Mouse (Mus musculus) embryonic facial prominence, embryonic 10.5 days (tissue): ENCODE results near the gene Olfr364-ps1. TPM values are rescaled to one million over a fixed set of nuclear protein-coding genes. Genes with fewer than 3 reads are reported as not detected.

Source experiments
- DNase-seq: peaks from one replicate; pipeline ENCODE4 v3.0.0-alpha.2; 2017; ENCODE audit warnings: low spot score
- H3K27ac ChIP-seq: fragments of 300-500 bp; sonication (generic); replicated peaks from 2 replicates; pipeline ENCODE4 v1.5.1; 2016; ENCODE audit warnings: mild to moderate bottlenecking
- H3K27me3 ChIP-seq: fragments of 300-500 bp; sonication (generic); replicated peaks from 2 replicates; pipeline ENCODE4 v1.6.1; 2016; ENCODE audit warnings: low read depth, mild to moderate bottlenecking; ENCODE audit not compliant: poor library complexity, severe bottlenecking
- H3K36me3 ChIP-seq: fragments of 300-500 bp; sonication (generic); replicated peaks from 2 replicates; pipeline ENCODE4 v1.6.1; 2016; ENCODE audit warnings: mild to moderate bottlenecking, moderate library complexity
- H3K4me1 ChIP-seq: fragments of 300-500 bp; sonication (generic); 2 replicates; pipeline ENCODE4 v1.6.1; 2016
- H3K4me3 ChIP-seq: fragments of 300-500 bp; sonication (generic); 2 replicates; pipeline ENCODE4 v1.5.1; 2016; ENCODE audit warnings: mild to moderate bottlenecking, moderate library complexity
- H3K9me3 ChIP-seq: fragments of 300-500 bp; sonication (generic); 2 replicates; pipeline ENCODE4 v1.6.1; 2016; ENCODE audit warnings: mild to moderate bottlenecking
- WGBS: fragments of 180-500 bp; shearing (Covaris S2); methylation state at CpG from one replicate; pipeline ENCODE4 v1.1.7; 2016; 5-methylcytosine and 5-hydroxymethylcytosine counted together
- polyA plus RNA-seq: library from polyadenylated mRNA; unstranded; fragments of >200 nt; fragmentation: Nextera tagmentation; extraction: Ambion mirVana; gene quantifications from 2 replicates; pipeline ENCODE4 v1.2.1, GENCODE M21; 2016

Gene Olfr364-ps1
- polyA plus RNA-seq = not detected in 2 replicates

DNA sequence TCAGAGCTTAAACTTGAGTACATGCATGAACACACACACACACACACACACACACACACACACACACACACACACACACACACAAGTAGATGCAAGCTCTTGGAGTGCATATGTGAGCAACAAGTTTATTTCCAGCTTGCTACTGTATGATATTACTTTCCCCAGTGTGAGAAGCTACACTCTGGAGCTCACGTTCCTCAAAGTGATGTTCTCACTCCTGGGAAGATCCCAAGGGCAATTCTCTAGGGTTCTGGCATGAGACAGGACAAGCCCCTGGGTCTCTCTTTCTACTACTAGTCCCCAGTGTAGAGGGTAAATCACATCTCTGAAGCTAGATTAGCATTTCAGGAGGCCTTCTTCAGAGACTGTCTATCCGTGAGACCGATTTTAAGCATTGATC is at the start of gene Olfr364-ps1:
TSS of gene Olfr364-ps1 (plus strand) at position 301 of the 400 bp plus-strand sequence.
- Histone ChIP-seq H3K4me1 (no peaks in the 10 kb centered on the region), H3K27me3 (no peaks in the 10 kb centered on the region), H3K36me3 (no peaks in the 10 kb centered on the region), H3K9me3 (peaks cover 12% of the 10 kb centered on the region; the same call in 1 of the 2 replicates), H3K4me3 (no peak within 1 kb of the TSS), H3K27ac (no peak within 1 kb of the TSS)
- WGBS = 83% methylated on average over 3 of the region's 3 CpGs
- DNase-seq = no peak

DNA sequence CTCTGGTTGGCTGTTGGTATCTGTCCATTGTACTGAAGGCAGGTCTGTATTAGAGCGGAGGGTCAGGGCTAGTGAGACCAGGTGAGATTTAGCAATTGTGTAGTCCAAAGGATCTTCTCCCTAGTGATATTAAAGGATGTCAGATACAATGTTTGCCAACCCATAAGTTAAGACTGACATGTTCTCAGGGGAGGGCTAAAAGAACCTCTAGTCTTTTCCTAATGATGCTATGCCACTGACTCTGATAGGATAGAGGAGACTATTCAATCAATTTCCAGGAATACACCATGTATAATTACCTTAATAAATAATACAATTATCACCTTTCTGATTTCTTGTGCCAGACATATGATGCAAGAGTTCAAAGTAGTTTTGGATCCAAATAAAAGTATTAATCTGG is 21.3 kb upstream of the Olfr364-ps1 start, which contains the start of gene Olfr362:
TSS of gene Olfr362 (minus strand) at position 101 of the 400 bp plus-strand sequence.
- DNase-seq = no peak
- Histone ChIP-seq H3K9me3 (peaks cover 23% of the 10 kb centered on the region), H3K4me1 (no peaks in the 10 kb centered on the region), H3K4me3 (no peak within 1 kb of the TSS), H3K36me3 (no peaks in the 10 kb centered on the region), H3K27ac (no peak within 1 kb of the TSS), H3K27me3 (no peaks in the 10 kb centered on the region)
- WGBS = 83% methylated on average over 1 of the region's 1 CpGs

DNA sequence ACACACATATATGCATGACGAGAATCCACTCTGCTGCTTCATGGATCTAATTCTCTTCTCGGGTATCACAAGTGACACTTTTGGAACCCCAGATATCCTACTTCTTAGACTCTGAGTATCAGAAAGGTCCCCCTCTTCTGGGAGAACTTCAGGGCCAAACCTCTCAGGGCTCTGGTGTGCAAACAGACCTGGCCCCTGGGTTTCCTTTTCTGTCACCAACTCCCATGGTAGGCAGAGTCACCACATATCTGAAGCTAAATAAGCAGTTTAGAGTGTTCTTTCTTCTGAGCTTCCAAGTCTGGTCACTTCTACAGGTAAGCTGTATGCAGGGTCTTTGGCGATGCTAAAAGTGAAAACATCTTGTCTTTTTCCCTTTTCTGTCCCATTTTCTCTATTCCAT is 48.8 kb downstream of the Olfr364-ps1 start, which contains the start of gene Olfr365:
TSS of gene Olfr365 (plus strand) at position 301 of the 400 bp plus-strand sequence.
- Histone ChIP-seq H3K27ac (no peak within 1 kb of the TSS), H3K9me3 (peaks cover 6% of the 10 kb centered on the region; the same call in 1 of the 2 replicates), H3K27me3 (no peaks in the 10 kb centered on the region), H3K36me3 (no peaks in the 10 kb centered on the region), H3K4me3 (no peak within 1 kb of the TSS), H3K4me1 (no peaks in the 10 kb centered on the region)
- no peak for DNase-seq
- 76% methylated on average over 3 of the region's 3 CpGs for WGBS

Other genes with a start within 250 kb of the Olfr364-ps1 start
- not detected in 2 replicates for gene Olfr353, start 246.4 kb upstream of the Olfr364-ps1 start, polyA plus RNA-seq
- gene Olfr354, start 233.6 kb upstream of the Olfr364-ps1 start, polyA plus RNA-seq = not detected in 2 replicates
- gene Olfr355, start 210.4 kb upstream of the Olfr364-ps1 start, polyA plus RNA-seq = not detected in 2 replicates
- gene Olfr356, start 202.2 kb upstream of the Olfr364-ps1 start, polyA plus RNA-seq = not detected in 2 replicates
- gene Olfr357, start 145.5 kb upstream of the Olfr364-ps1 start, polyA plus RNA-seq = not detected in 2 replicates
- not detected in 2 replicates for gene Olfr358, start 130.0 kb upstream of the Olfr364-ps1 start, polyA plus RNA-seq
- not detected in 2 replicates for gene Olfr360, start 73.6 kb upstream of the Olfr364-ps1 start, polyA plus RNA-seq
- not detected in 2 replicates for gene Olfr361, start 50.0 kb upstream of the Olfr364-ps1 start, polyA plus RNA-seq
- not detected in 2 replicates for gene Olfr362, start 21.4 kb upstream of the Olfr364-ps1 start, polyA plus RNA-seq
- not detected in 2 replicates for gene Olfr365, start 48.9 kb downstream of the Olfr364-ps1 start, polyA plus RNA-seq
- gene Olfr366, start 72.3 kb downstream of the Olfr364-ps1 start, polyA plus RNA-seq = not detected in 2 replicates
- not detected in 2 replicates for gene Olfr368, start 187.2 kb downstream of the Olfr364-ps1 start, polyA plus RNA-seq
- 51.3 and 51.6 TPM in 2 replicates for gene Pdcl, start 220.0 kb downstream of the Olfr364-ps1 start, polyA plus RNA-seq